Mouse (Mus musculus) embryonic facial prominence, embryonic 10.5 days (tissue): ENCODE measurements around the gene Prrx2. TPM values are rescaled to one million over a fixed set of nuclear protein-coding genes. Genes with fewer than 3 reads are reported as not detected.

ENCODE experiments used
- polyA plus RNA-seq: library from polyadenylated mRNA; unstranded; fragments of >200 nt; fragmentation: Nextera tagmentation; extraction: Ambion mirVana; gene quantifications from 2 replicates; pipeline ENCODE4 v1.2.1, GENCODE M21; 2016

Gene Prrx2
- polyA plus RNA-seq, 1 experiment from 2014 or later = 87.6 TPM

Other genes with a start within 250 kb of the Prrx2 start
- gene Cstad, start 239.9 kb upstream of the Prrx2 start, polyA plus RNA-seq = 0.44 and 0.86 TPM in 2 replicates
- 2.4 and 3.1 TPM in 2 replicates for gene 1700001O22Rik, start 31.3 kb upstream of the Prrx2 start, polyA plus RNA-seq
- 134 and 135 TPM in 2 replicates for gene Ntmt1, start 27.1 kb upstream of the Prrx2 start, polyA plus RNA-seq
- 53.9 and 56.0 TPM in 2 replicates for gene Asb6, start 4.6 kb upstream of the Prrx2 start, polyA plus RNA-seq
- gene Ptges, start 94.9 kb downstream of the Prrx2 start, polyA plus RNA-seq = 10.2 and 10.3 TPM in 2 replicates
- gene Tor1b, start 118.0 kb downstream of the Prrx2 start, polyA plus RNA-seq = 24.7 and 25.0 TPM in 2 replicates
- 81.6 and 85.6 TPM in 2 replicates for gene Tor1a, start 133.0 kb downstream of the Prrx2 start, polyA plus RNA-seq
- gene BC005624, start 147.2 kb downstream of the Prrx2 start, polyA plus RNA-seq = 54.3 and 57.4 TPM in 2 replicates
- gene Usp20, start 147.3 kb downstream of the Prrx2 start, polyA plus RNA-seq = 16.6 and 17.0 TPM in 2 replicates